Mouse (Mus musculus) left cerebral cortex, postnatal 4 days (tissue): ENCODE measurements around the gene Phf19. TPM values are rescaled to one million over a fixed set of nuclear protein-coding genes. Genes with fewer than 3 reads are reported as not detected.

ENCODE experiments used
- DNase-seq: peaks from one replicate; pipeline ENCODE4 v3.0.0-alpha.2; 2022
- intact Hi-C: fragments of 180-260 bp; cut with DNase I; formaldehyde crosslinking; loops from one replicate; pipeline ENCODE4 v1.15.1; 2025
- total RNA-seq, 2 experiments: library from RNA; stranded (reverse); gene quantifications; 2 replicates each; pipeline ENCODE4 v1.2.3; 2021

Phf19 gene
- total RNA-seq: 1 to 10 TPM; 2.3 to 4.5 TPM

- intact Hi-C loops: loop anchor here (10.0 kb wide), 1 partner anchor 191 kb away; the partner anchor contains the start of genes AI182371 and Cntrl
- no peak for DNase-seq
These were observed at the start of gene Phf19 for GRCm38 (mm10) chr2:34913218-34914068. Gene Phf19, minus strand, starts transcription at chr2:34914026.

DNA sequence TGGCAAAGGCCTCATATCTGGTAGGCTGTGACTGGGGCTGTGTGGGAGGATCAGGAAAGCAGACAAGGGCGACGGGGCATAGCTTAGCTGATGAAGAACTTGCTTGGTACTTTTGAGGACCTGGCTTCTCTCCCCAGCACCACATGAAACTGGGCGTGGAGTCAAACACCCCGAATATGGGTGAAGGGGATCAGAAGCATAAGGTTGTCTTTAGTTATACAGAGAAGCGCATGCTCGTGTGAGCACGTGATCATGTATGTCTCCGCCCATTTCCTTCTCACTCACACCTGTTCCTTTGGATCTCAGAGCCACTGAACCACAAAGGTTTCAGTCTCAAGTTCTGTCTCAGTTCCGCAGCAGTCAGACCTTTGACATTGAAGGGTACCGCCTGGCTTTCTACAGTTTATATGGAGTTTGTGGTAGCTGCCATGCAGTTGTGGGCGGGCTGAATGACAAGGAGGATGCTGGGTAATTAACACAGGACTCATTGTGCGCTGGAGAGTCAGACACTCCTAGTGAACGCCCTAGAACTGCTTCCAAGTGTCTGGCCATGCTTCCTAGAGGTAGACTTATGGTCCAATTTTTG is 49.6 kb upstream of the Phf19 start:
- intact Hi-C loops: no loop called here
- no peak for DNase-seq

- DNase-seq: no peak
- intact Hi-C loops: no loop called here
These were observed 49.1 kb upstream of the Phf19 start for GRCm38 (mm10) chr2:34962893-34963292.

GRCm38 (mm10) chr2:34962211-34962610 is 48.4 kb upstream of the Phf19 start:
- intact Hi-C loops: no loop called here
- DNase-seq: no peak

DNA sequence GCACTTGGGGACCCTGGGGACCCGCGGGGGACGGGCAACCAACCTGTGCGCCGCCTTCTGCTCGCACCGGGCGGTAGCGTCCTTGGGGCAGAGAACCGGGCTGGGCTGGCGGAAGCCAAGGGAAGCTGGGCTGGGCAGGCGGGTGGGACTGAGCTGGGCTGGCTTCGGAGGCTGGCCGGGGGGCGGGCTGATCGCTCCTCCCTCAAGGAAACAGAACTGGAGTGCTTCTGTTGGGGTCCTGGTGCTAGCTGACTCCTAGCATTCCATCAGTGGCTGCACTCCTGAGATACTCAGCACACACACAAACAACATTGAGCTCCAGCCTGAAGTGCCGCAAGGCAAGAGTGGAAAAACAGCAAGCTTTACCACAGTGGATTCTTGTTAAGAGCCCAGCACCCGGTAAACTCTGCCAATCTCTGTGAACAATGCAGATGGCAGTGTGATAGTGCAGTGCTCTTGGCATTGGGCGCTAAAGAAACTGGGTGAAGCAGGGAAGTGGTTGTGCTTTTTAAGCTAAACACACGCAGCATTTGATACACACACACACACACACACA is 47.7 kb upstream of the Phf19 start, which contains the start of gene Traf1:
Gene Traf1 (minus strand): TSS at position 292 of the 556 bp plus-strand sequence.
- DNase-seq: peak; percentile 24
- intact Hi-C loops: no loop called here

- intact Hi-C loops: no loop called here
- DNase-seq: no peak
These were observed 47.1 kb upstream of the Phf19 start for GRCm38 (mm10) chr2:34960966-34961365.

DNA sequence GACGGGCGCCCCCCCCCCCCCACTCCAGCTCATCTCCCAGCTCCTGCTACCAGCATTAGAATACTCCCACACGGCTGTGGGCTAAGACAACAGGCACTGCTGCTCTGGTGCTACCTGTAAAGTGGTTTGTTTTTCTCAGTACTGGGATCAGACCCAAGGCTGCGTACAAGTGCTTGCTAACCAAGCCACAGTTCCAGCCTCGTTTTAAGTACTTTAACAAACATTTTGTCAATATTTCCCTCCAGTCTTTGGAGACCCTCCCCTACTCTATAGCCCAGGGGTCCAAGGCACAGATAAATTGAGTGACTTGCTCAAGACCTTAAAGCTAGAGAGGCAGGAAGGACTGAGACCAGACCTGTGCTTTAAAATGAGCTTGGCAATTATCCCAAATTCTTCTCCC is 46.6 kb upstream of the Phf19 start:
- DNase-seq: no peak
- intact Hi-C loops: no loop called here

GRCm38 (mm10) chr2:34958582-34958981 is 44.8 kb upstream of the Phf19 start:
- no peak for DNase-seq
- intact Hi-C loops: no loop called here

DNA sequence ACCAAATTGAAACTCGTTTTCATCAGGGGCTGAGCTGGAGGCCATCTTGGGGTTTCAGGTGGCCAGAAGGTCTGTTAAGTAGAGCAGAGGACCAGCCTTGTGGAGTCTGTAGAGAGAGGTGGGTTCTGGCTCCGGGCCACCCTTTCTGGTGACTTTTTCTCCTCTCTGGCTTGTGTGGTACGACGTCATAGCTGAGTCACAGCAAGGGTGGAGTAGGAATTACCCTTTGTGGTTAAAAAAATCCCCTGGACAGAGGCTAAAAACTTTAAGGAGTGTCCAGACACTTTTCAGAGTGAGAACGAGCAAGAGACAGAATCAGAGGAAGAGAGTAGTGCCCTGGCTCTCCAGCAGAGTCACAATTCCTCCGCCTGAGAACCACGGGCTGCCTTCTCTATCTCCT is 44.2 kb upstream of the Phf19 start:
- DNase-seq: no peak
- intact Hi-C loops: no loop called here

GRCm38 (mm10) chr2:34957405-34957804 is 43.6 kb upstream of the Phf19 start:
- no peak for DNase-seq
- intact Hi-C loops: no loop called here

- no peak for DNase-seq
- intact Hi-C loops: no loop called here
These were observed 43.1 kb upstream of the Phf19 start for GRCm38 (mm10) chr2:34956941-34957340.

DNA sequence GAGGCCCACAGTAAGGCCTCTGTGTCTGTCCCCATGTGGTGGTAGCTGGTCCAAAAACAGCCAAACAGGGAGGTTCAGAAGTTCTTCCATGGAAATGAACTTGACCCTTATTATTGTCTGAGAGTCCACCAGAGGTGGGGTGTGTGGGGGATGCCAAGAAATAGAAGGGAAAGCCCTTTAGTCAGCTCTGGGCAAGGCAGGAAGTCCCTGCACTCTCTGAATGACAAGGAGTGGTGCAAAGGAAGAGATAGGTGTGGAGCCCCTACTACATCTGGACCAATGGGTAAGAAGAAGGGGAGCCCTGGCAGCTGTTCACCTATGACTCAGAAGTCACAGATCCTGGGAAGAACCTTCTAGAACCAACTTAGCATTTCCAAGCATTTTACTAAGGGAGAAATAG is 40.5 kb upstream of the Phf19 start:
- intact Hi-C loops: no loop called here
- no peak for DNase-seq

DNA sequence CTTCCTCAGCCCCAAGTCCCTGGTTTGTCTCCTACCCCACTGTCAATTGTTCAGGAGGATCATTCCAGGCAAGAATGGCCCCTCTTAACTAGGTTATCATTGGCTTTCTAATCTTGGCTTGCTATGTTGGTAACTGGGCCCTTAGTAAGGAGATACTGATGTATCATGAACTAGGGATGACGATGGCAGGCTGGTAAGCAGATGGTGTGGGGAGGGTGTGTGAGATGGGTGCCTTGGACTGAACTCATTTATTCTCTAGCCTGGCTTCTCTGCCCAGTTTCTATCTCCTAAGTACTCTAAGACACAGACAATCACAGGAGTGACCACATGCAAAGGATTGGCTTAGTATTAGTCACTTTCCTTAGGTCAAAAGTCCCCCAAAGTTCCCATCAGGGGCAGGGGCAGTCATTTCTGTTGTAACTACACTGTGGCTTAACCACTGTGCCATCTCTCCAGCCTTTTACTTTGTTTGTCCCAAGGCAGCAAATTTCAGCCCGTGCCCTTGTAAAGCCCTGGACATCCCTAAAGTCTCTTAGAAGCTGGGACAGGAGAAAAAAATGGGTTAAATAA is 39.8 kb upstream of the Phf19 start:
- no peak for DNase-seq
- intact Hi-C loops: no loop called here

GRCm38 (mm10) chr2:34953018-34953417 is 39.2 kb upstream of the Phf19 start:
- intact Hi-C loops: no loop called here
- no peak for DNase-seq

GRCm38 (mm10) chr2:34951469-34951868 is 37.6 kb upstream of the Phf19 start:
- DNase-seq: no peak
- intact Hi-C loops: no loop called here

GRCm38 (mm10) chr2:34948622-34949021 is 34.8 kb upstream of the Phf19 start:
- no peak for DNase-seq
- intact Hi-C loops: no loop called here

- intact Hi-C loops: no loop called here
- no peak for DNase-seq
These were observed 32.2 kb upstream of the Phf19 start for GRCm38 (mm10) chr2:34946046-34946445.

GRCm38 (mm10) chr2:34945580-34945979 is 31.8 kb upstream of the Phf19 start:
- intact Hi-C loops: no loop called here

GRCm38 (mm10) chr2:34944761-34945160 is 30.9 kb upstream of the Phf19 start:
- intact Hi-C loops: no loop called here
- peak; percentile 22 for DNase-seq

More at GRCm38 (mm10) chr2:34945580-34945979, 31.8 kb upstream of the Phf19 start:
- no peak for DNase-seq

GRCm38 (mm10) chr2:34943556-34944120 is 29.8 kb upstream of the Phf19 start:
- intact Hi-C loops: no loop called here
- DNase-seq: peak; percentile 26

GRCm38 (mm10) chr2:34941061-34941675 is 27.3 kb upstream of the Phf19 start:
- intact Hi-C loops: no loop called here
- DNase-seq: peak; percentile 14
